Mouse (Mus musculus) hindbrain, embryonic 12.5 days (tissue): Measurements from ENCODE around the gene Rasgrp4. TPM values are rescaled to one million over a fixed set of nuclear protein-coding genes. Genes with fewer than 3 reads are reported as not detected.
"Not testable (repeated sequence)": the region's sequence is repeated elsewhere in the genome, so short reads cannot be mapped to it uniquely, and the experiment has no call there.

Source experiments
- ATAC-seq: fragments of 200-750 bp; cut with Nextera tagmentation; 2 replicates; pipeline ENCODE4 v1.8.0; 2017; ENCODE audit warnings: moderate TSS enrichment; ENCODE audit not compliant: low FRiP score
- H3K27ac ChIP-seq: fragments of 300-500 bp; sonication (generic); 2 replicates; pipeline ENCODE4 v1.5.1; 2016; ENCODE audit warnings: mild to moderate bottlenecking
- H3K27me3 ChIP-seq: fragments of 300-500 bp; sonication (generic); 2 replicates; pipeline ENCODE4 v1.6.1; 2016; ENCODE audit warnings: mild to moderate bottlenecking
- H3K36me3 ChIP-seq: fragments of 300-500 bp; sonication (generic); 2 replicates; pipeline ENCODE4 v1.6.1; 2016; ENCODE audit warnings: mild to moderate bottlenecking
- H3K4me1 ChIP-seq: fragments of 300-500 bp; sonication (generic); 2 replicates; pipeline ENCODE4 v1.6.1; 2016
- H3K4me2 ChIP-seq: fragments of 300-500 bp; sonication (generic); replicated peaks from 2 replicates; pipeline ENCODE4 v1.6.1; 2016; ENCODE audit warnings: mild to moderate bottlenecking
- H3K4me3 ChIP-seq: fragments of 300-500 bp; sonication (generic); 2 replicates; pipeline ENCODE4 v1.5.1; 2016; ENCODE audit warnings: mild to moderate bottlenecking
- H3K9ac ChIP-seq: fragments of 300-500 bp; sonication (generic); 2 replicates; pipeline ENCODE4 v1.6.1; 2016; ENCODE audit warnings: mild to moderate bottlenecking, moderate library complexity
- H3K9me3 ChIP-seq: fragments of 300-500 bp; sonication (generic); replicated peaks from 2 replicates; pipeline ENCODE4 v1.6.1; 2016; ENCODE audit warnings: mild to moderate bottlenecking
- WGBS: fragments of 180-500 bp; shearing (Covaris S2); methylation state at CpG from one replicate; pipeline ENCODE4 v1.1.7; 2016; 5-methylcytosine and 5-hydroxymethylcytosine counted together
- polyA plus RNA-seq: library from polyadenylated mRNA; unstranded; fragments of >200 nt; fragmentation: Nextera tagmentation; extraction: Ambion mirVana; gene quantifications from 2 replicates; pipeline ENCODE4 v1.2.1, GENCODE M21; 2016

The Rasgrp4 gene
- polyA plus RNA-seq, 1 experiment from 2014 or later, result 1.1 TPM

DNA sequence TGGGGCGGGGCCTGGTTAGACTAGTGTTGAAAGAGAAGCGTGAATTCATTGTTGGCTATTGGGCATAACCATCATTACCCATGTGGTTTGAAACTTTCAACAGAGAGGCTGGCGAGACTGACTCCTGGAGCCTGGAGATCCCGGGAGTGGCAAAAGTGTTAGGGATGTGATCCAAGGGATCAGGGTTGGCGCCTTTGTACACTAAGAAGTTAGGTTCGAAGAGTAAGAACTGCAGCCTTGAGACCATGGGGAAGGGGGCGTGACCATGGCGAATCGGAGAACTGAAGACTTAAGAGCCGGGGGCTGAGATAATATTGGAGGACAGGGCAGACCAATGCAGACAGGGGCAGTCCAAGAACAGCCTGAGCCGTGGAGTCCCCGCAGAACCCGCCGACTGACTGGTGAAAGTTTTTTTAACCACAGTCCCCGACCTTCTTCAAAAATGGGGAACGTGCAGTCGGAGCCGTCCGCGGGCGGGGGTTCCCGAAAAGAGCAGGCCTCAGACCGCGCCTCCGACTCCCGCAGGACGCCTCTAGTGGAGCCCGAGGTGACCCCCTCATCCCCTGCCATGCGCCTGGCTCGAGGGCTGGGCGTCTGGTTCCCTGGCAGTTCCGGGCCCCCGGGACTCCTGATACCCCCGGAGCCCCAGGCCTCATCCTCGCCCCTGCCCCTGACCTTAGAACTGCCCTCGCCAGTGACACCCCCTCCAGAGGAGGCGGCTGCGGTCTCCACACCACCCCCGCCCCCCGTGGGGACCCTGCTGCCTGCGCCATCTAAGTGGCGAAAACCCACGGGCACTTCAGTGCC lies 36.3 kb downstream of the Rasgrp4 start:
- Histone ChIP-seq H3K36me3 (peaks cover 27% of the 10 kb centered on the region), H3K9ac (peak overlapping the region; percentile 54), H3K27ac (no peak overlapping the region), H3K9me3 (no peaks in the 10 kb centered on the region), H3K4me2 (peak overlapping the region; percentile 76), H3K4me3 (peak overlapping the region; percentile 68), H3K4me1 (peaks cover 46% of the 10 kb centered on the region), H3K27me3 (peaks cover 57% of the 10 kb centered on the region)
- no peak for ATAC-seq
- 1% methylated on average over 43 of the region's 43 CpGs for WGBS

GRCm38 (mm10) chr7:29171562-29172097 lies 37.0 kb downstream of the Rasgrp4 start:
- Histone ChIP-seq H3K9ac (peak overlapping the region; percentile 54; the same call in 1 of the 2 replicates), H3K4me1 (peaks cover 46% of the 10 kb centered on the region), H3K27ac (no peak overlapping the region), H3K4me2 (peak overlapping the region; percentile 76), H3K9me3 (no peaks in the 10 kb centered on the region), H3K36me3 (peaks cover 34% of the 10 kb centered on the region), H3K4me3 (peak overlapping the region; percentile 68), H3K27me3 (peaks cover 58% of the 10 kb centered on the region)
- no peak for ATAC-seq
- 5% methylated on average over 34 of the region's 34 CpGs for WGBS

- ATAC-seq, result no peak
- Histone ChIP-seq H3K9me3 (no peaks in the 10 kb centered on the region), H3K36me3 (peaks cover 40% of the 10 kb centered on the region), H3K4me2 (no peak overlapping the region), H3K27ac (no peak overlapping the region), H3K4me3 (no peak overlapping the region), H3K9ac (no peak overlapping the region), H3K27me3 (peaks cover 58% of the 10 kb centered on the region), H3K4me1 (peaks cover 45% of the 10 kb centered on the region)
- 28% methylated on average over 32 of the region's 32 CpGs for WGBS
Observed at GRCm38 (mm10) chr7:29172390-29173016, 37.9 kb downstream of the Rasgrp4 start.

GRCm38 (mm10) chr7:29178106-29178505 lies 43.5 kb downstream of the Rasgrp4 start:
- peaks cover 22% of the 10 kb centered on the region for H3K4me1 ChIP-seq
- no peaks in the 10 kb centered on the region for H3K9me3 ChIP-seq
- H3K27me3 ChIP-seq, result peaks cover 27% of the 10 kb centered on the region
- peaks cover 40% of the 10 kb centered on the region for H3K36me3 ChIP-seq
- H3K4me3 ChIP-seq, result no peak overlapping the region
- H3K27ac ChIP-seq, result no peak overlapping the region
- no peak for ATAC-seq
- 89% methylated on average over 4 of the region's 4 CpGs for WGBS
- H3K4me2 ChIP-seq, result 0 out of 2 replicates have a peak overlapping the region, but pooled peaks have one; percentile 8
- H3K9ac ChIP-seq, result no peak overlapping the region

DNA sequence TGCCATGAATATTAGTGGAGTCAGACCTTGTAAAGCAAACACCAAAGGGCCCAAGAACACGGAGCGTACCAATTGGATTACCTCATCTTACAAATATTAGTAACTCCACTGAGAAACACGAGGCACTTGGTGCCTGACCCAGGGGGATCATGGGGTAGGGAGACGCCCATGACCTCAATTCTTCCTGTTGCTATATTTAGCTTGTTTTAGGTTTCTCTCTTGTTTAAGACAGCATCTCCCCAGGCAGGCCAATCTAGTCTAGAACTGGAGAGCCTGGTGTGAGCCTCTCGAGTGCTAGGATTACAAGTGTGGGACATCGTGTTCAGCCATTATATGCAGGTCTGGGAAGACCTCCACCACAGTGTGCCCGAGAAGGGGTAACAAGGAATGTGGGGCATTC lies 44.7 kb downstream of the Rasgrp4 start:
- Histone ChIP-seq H3K4me3 (peak overlapping the region; percentile 63), H3K27me3 (peaks cover 14% of the 10 kb centered on the region), H3K27ac (no peak overlapping the region), H3K4me2 (peak overlapping the region; percentile 82), H3K9me3 (no peaks in the 10 kb centered on the region), H3K4me1 (peaks cover 21% of the 10 kb centered on the region), H3K9ac (peak overlapping the region; percentile 72; the same call in 1 of the 2 replicates), H3K36me3 (peaks cover 29% of the 10 kb centered on the region)
- 61% methylated on average over 7 of the region's 7 CpGs for WGBS
- no peak for ATAC-seq

- peaks cover 21% of the 10 kb centered on the region for H3K4me1 ChIP-seq
- H3K9me3 ChIP-seq, result no peaks in the 10 kb centered on the region
- H3K4me2 ChIP-seq, result peak within 1 kb of the TSS; percentile 82
- peak; percentile 94 for ATAC-seq
- peak within 1 kb of the TSS; percentile 72 for H3K9ac ChIP-seq
- peak within 1 kb of the TSS; percentile 63 for H3K4me3 ChIP-seq
- under 1% methylated on average over 62 of the region's 62 CpGs for WGBS
- H3K36me3 ChIP-seq, result peaks cover 19% of the 10 kb centered on the region
- H3K27ac ChIP-seq, result peak within 1 kb of the TSS; percentile 76
- peaks cover 7% of the 10 kb centered on the region; the same call in 1 of the 2 replicates for H3K27me3 ChIP-seq
Observed at GRCm38 (mm10) chr7:29180077-29180853, 45.6 kb downstream of the Rasgrp4 start, which contains the start of gene Psmd8. Gene Psmd8, minus strand, starts transcription at chr7:29180701.

- Histone ChIP-seq H3K9me3 (no peaks in the 10 kb centered on the region), H3K4me2 (peak overlapping the region; percentile 82), H3K4me3 (peak overlapping the region; percentile 63), H3K27ac (no peak overlapping the region), H3K4me1 (peaks cover 21% of the 10 kb centered on the region), H3K9ac (no peak overlapping the region), H3K27me3 (peaks cover 2% of the 10 kb centered on the region; the same call in 1 of the 2 replicates), H3K36me3 (peaks cover 14% of the 10 kb centered on the region)
- peak; percentile 59 for ATAC-seq
- WGBS, result 41% methylated on average over 5 of the region's 5 CpGs
Observed at GRCm38 (mm10) chr7:29180854-29181236, 46.2 kb downstream of the Rasgrp4 start.

DNA sequence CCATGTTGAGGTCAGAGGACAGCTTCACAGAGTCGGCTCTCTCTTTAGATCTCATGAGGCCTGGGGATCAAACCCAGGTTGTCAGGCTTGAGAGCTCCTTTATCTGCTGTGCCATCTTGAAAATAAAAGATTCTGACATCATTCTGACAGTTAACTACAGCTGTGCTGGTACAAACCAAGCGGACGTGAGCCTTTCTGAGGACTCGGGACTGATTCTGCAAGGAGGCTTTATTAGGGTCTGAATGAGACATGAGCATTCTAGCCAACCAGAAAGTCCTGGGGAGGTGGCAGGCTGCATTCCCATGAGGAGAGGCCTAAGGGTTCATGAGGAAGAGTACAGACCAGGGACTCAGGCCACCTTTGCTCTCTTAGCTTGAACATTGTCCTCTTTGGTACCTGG lies 46.7 kb downstream of the Rasgrp4 start:
- not testable (repeated sequence) for H3K27me3 ChIP-seq, H3K36me3 ChIP-seq, ATAC-seq, H3K9me3 ChIP-seq, H3K9ac ChIP-seq, H3K4me2 ChIP-seq, H3K27ac ChIP-seq
- Histone ChIP-seq H3K4me1 (peaks cover 21% of the 10 kb centered on the region), H3K4me3 (0 out of 2 replicates have a peak overlapping the region, but pooled peaks have one; percentile 63)
- WGBS, result 89% methylated on average over 4 of the region's 4 CpGs

GRCm38 (mm10) chr7:29194230-29194629 lies 59.6 kb downstream of the Rasgrp4 start:
- H3K9me3 ChIP-seq, H3K4me2 ChIP-seq, H3K4me3 ChIP-seq, H3K4me1 ChIP-seq, H3K27me3 ChIP-seq, H3K36me3 ChIP-seq, H3K27ac ChIP-seq, ATAC-seq, H3K9ac ChIP-seq: not testable (repeated sequence)
- 96% methylated on average over 1 of the region's 1 CpGs for WGBS

DNA sequence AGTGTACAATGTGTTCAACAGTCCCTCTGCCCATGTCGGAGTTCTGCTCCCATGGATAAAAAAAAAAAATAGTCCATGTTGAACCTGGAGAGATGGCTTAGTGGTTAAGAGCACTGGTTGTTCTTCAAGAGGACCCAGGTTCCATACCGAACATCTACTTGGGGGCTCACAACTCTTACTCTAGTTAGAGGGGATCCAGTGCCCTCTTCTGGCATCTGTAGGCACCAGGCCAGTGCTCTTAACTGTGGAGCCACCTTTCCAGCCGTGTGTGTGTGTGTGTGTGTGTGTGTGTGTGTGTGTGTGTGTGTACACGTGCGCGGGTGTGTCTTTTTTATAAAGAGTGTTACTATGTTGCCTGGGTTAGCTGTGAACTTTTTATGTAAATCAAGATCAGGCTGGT lies 67.9 kb downstream of the Rasgrp4 start:
- no peaks in the 10 kb centered on the region for H3K9me3 ChIP-seq
- no peaks in the 10 kb centered on the region for H3K4me1 ChIP-seq
- no peak overlapping the region for H3K4me3 ChIP-seq
- 80% methylated on average over 6 of the region's 6 CpGs for WGBS
- H3K4me2 ChIP-seq, result no peak overlapping the region
- H3K27me3 ChIP-seq, result no peaks in the 10 kb centered on the region
- no peak for ATAC-seq
- H3K36me3 ChIP-seq, result no peaks in the 10 kb centered on the region
- no peak overlapping the region for H3K27ac ChIP-seq
- no peak overlapping the region for H3K9ac ChIP-seq
